Mouse (Mus musculus) cortical plate, adult 2 months (tissue): ENCODE measurements around the gene Saa3. TPM values are rescaled to one million over a fixed set of nuclear protein-coding genes. Genes with fewer than 3 reads are reported as not detected.
"Not testable (repeated sequence)": the region's sequence is repeated elsewhere in the genome, so short reads cannot be mapped to it uniquely, and the experiment has no call there.

ENCODE experiments used
- H3K27ac ChIP-seq: fragments of 200-500 bp; 2 replicates; pipeline ENCODE4 v1.5.1; 2012; ENCODE audit warnings: low read length, control low read depth, inconsistent platforms; ENCODE audit not compliant: insufficient read depth
- H3K4me1 ChIP-seq: fragments of 200-500 bp; 2 replicates; pipeline ENCODE4 v1.6.1; 2011; ENCODE audit warnings: low read length; ENCODE audit not compliant: control insufficient read depth, insufficient read depth
- H3K4me3 ChIP-seq: fragments of 200-500 bp; 2 replicates; pipeline ENCODE4 v1.5.1; 2011; ENCODE audit warnings: mild to moderate bottlenecking, low read length, control low read depth; ENCODE audit not compliant: insufficient read depth
- CTCF ChIP-seq: fragments of 200-500 bp; IDR thresholded peaks from 2 replicates; pipeline ENCODE4 v1.5.1; 2011; ENCODE audit warnings: mild to moderate bottlenecking, control low read depth, low read length; ENCODE audit not compliant: insufficient read depth; ENCODE audit errors: extremely low read depth
- POLR2A ChIP-seq: fragments of 200-500 bp; IDR thresholded peaks from 2 replicates; pipeline ENCODE4 v1.6.1; 2011; ENCODE audit warnings: mild to moderate bottlenecking, low read length, control low read depth; ENCODE audit not compliant: insufficient read depth; ENCODE audit errors: extremely low read depth
- polyA plus RNA-seq: library from polyadenylated mRNA; depleted of rRNA; stranded (reverse); fragments of >200 nt; gene quantifications from 2 replicates; pipeline ENCODE4 v1.2.3, GENCODE M21; 2012

The Saa3 gene
- polyA plus RNA-seq, 1 experiment, result not detected

DNA sequence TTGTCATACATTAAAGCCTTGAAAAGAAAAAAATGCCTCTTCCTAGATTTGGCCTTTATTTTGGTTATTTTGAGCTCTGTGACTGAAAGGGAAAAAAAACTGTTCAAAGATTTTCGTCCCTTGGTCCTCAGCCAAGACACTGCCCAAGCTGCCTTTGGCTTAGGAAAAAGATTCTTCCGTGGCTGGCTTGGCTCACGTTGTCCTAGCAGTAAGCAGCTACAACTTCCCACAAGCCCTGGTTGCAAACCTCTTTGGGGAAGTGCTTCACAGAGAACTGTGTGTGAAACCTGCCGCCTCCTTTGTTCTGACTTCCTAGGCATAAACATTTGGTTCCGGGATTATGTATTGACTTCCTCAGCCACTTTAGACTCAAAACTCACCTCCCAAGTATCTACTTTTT, 1.4 kb upstream of the Saa3 start:
- Histone ChIP-seq H3K4me3 (no peak overlapping the region), H3K27ac (no peak overlapping the region)
- TF ChIP-seq POLR2A (no peak), CTCF (no peak)

DNA sequence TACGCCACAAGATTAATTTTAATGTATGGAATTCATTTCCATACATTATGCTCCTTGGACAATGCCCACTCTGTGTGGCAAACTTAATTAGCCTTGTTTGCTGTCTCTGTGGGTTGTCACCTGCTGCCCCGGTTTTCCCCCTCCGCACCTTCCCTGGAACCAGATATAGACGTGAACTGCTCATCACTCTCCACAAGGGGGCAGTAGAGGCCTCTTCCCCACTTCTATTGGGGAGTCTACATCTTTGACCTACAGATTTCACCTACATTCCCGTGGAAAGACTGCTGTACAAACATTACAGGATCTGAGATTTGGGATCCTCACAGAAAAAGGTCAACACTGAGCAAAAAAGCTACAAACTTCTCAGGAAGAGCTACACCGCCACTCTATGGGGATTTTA, 982 bp downstream of the Saa3 start:
- Histone ChIP-seq H3K27ac (no peak overlapping the region), H3K4me3 (no peak overlapping the region), H3K4me1 (peaks cover 2% of the 10 kb centered on the region; the same call in 1 of the 2 replicates)
- TF ChIP-seq CTCF (peak; percentile 70), POLR2A (no peak)

More for the DNA sequence above, 1.4 kb upstream of the Saa3 start:
- peaks cover 2% of the 10 kb centered on the region; the same call in 1 of the 2 replicates for H3K4me1 ChIP-seq

DNA sequence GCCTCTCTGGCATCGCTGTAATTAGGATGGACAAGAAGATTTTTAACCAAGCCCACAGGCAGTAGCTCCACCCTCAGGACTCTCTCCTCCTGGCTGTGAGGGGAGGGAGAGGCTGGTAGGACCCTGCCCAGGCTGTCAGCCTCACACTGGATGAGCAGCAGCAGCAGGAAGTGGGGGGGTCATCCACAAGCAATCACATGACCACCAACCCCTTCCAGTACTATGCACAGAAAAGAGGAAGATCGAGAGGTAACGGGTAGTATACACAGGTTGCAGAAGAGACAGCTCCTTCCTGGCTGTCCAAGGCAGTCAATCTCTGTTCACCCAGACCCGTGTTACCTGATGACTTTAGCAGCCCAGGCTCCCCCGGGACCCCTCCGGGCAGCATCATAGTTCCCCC, 3.2 kb downstream of the Saa3 start:
- Histone ChIP-seq H3K4me1 (no peaks in the 10 kb centered on the region), H3K27ac (no peak overlapping the region), H3K4me3 (no peak overlapping the region)
- TF ChIP-seq POLR2A, result no peak
- TF ChIP-seq CTCF, result no peak

DNA sequence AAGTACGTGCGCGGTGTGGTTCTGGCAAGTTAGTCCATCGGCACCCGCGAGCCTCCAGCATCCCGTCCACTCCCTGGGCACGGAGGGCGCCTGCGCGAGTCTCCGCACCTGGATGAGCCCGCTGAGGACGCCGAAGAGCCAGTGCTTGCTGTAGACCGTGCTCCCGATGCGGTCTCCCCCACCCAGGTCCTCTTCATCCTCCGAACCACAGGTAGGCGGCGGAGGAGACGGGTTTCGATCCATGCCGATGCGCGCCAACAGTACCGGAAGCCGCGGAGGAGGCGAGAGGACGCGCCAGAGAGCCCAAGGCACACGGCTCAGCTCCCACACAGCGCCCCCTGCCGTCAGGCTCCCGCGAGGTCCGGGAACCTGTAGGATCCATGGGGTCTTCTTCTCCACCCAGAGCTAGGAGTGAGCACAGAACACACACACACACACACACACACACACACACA, 5.1 kb downstream of the Saa3 start, which contains the start of gene Saal1:
Saal1 (minus strand) TSS at position 291 of the 455 bp plus-strand sequence.
- Histone ChIP-seq H3K27ac (no peak within 1 kb of the TSS), H3K4me1 (no peaks in the 10 kb centered on the region), H3K4me3 (peak within 1 kb of the TSS; percentile 60)
- peak; percentile 60; the same call in 1 of the 2 replicates for TF ChIP-seq POLR2A
- peak; percentile 72 for TF ChIP-seq CTCF

DNA sequence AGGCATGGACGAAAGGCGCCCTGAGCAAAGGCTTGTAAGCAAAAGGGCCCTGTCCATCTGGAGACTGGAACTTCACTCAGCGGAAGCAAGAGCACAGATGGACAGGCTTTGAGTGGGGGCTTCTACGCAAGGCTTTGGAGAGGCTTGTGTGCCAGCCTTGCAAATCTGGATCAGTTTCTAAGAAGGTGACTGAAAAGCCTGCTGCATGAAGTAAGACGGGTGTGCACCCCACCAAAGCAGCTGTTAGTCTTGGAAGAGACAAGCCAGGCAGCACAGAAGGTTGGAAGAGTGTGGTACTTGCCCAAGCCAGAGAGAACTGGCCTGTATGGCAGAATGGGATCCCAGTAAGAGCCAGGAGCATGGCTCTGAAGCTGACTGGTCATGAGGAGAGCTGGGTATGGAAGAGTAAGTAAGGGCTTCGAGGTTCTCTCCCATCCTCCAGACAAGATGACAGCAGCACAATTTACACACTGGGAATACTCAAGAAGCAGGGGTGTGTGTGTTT, 14.9 kb downstream of the Saa3 start:
- Histone ChIP-seq H3K27ac (no peak overlapping the region), H3K4me1 (no peaks in the 10 kb centered on the region), H3K4me3 (no peak overlapping the region)
- TF ChIP-seq CTCF (no peak), POLR2A (no peak)

DNA sequence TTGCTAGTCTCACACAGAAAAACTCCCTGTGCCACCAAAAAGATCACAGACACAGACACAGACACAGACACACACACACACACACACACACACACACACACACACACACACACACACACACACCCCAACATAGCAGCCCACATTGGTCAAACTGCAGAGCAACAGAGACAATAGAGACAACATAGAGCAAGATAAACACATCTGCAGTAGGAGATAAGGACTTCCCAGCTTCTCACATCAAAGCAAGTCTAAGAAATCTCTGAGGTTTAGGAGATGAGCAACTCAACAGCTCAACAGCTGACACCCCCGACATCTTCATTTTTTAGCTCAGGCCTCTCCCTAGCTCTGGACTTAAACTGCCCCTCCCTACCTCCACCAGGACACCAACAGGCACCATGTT, 18.7 kb downstream of the Saa3 start:
- Histone ChIP-seq H3K4me3 (no peak overlapping the region), H3K4me1 (no peaks in the 10 kb centered on the region), H3K27ac (no peak overlapping the region)
- TF ChIP-seq CTCF, result no peak
- TF ChIP-seq POLR2A, result no peak

DNA sequence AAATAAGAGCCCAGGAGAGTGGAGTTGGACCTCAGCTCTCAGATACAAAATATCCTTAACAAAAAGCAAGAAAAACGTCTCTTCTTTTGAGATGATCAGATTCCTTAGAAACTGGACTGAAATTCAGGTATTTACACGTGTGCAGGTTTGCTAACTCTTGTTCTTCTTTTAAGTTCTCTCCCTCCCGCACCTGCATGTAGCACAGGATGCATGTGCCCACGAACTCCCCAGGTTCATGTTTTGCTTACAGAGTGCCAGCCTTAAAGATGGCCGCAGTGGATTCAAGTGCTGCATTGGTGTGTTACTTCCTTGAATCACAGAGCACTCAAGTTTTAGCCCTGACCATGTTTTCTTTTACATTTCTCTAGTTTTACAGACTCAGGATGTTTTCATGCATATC, 28.7 kb downstream of the Saa3 start:
- TF ChIP-seq POLR2A (no peak), CTCF (no peak)
- Histone ChIP-seq H3K27ac (no peak overlapping the region), H3K4me1 (no peaks in the 10 kb centered on the region), H3K4me3 (no peak overlapping the region)

DNA sequence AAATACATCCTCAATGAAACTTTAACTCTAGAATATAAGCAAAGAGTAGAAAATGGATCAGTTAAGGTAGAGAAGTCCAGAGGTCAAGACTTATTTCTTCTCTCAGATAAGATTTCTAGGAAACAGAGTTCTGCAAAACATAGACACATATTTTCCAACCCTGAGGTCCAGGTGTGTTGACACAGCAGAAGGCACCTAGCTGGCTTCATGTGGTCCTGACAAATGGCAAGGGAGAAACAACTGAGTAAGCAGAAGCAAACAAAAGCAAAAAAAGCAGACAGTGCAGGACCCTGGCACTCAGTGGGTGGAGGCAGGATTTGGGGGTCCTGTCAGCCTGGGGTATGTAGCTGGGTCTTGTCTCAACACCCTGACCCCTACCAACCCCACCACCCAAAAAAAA, 34.8 kb downstream of the Saa3 start:
- H3K4me3 ChIP-seq, result no peak overlapping the region
- no peak for TF ChIP-seq CTCF
- TF ChIP-seq POLR2A, result no peak
- H3K4me1 ChIP-seq, result no peaks in the 10 kb centered on the region
- no peak overlapping the region for H3K27ac ChIP-seq

DNA sequence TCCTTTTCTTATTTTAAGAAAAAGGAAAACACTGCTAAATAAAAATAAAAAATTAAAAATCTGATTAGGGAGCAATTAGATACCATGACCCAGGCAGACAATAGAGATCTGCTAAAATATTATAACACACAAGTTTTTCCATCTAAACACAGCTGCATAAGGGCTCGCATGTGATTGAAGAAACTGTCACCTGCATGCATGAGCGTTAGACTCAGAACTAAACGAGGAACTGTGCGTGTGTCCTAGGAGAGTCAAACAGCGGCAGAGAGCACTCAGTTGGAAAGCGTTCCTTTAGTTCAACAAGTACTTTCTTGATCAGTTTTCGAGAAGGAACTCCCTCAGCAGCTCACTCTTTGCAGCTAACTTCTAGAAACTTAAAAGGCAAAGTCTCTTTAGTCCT, 36.5 kb downstream of the Saa3 start:
- H3K27ac ChIP-seq, H3K4me3 ChIP-seq, H3K4me1 ChIP-seq: not testable (repeated sequence)

DNA sequence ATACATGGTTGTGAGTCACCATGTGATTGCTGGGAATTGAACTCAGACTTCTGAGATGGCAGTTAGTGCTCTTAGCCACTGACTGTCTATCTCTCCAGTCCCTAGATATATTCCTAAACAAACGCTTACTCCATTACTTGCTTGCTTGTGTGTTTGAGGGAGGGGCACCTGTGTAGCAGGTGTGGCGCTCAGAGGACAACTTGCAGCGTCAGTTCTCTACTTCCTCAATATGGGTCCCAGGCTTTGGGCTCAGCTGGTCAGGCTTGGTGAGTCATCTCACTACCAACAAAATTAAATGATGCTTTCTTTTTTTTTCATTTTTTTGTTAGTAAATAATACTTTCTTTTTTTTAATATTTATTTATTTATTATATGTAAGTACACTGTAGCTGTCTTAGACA, 37.1 kb downstream of the Saa3 start:
- H3K4me1 ChIP-seq, result 0 out of 2 replicates have a peak, but pooled peaks cover 1% of the 10 kb centered on the region
- no peak overlapping the region for H3K27ac ChIP-seq
- H3K4me3 ChIP-seq, result no peak overlapping the region
- TF ChIP-seq CTCF (no peak), POLR2A (no peak)
